Mouse (Mus musculus): ENCODE data around the gene Cenpo.

DNA sequence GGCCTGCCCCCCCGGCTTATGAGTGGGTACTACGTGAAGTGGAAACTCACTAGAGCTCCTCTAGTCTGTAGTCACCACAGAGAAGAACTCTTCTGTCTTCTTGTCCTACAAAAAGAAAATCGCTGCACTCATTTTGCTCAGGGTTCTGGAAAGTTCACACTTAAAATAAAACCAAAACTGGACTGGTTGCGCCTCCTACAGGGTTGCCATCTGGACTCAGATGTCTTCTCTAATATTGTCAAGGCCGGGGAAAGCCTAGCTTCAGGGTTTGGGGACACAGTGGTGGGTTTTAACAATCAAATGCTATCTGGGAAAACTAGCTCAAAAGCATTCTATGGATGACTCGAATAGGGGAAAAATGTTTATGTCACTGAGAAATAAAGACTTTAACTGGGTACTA, 15.7 kb upstream of the Cenpo start:
- TF ChIP-seq CTCF (IDR thresholded peaks at IDR 0.05; ENCODE audit: control insufficient read depth, insufficient read depth, low read length) (no peak), POLR2A (IDR thresholded peaks at IDR 0.05; ENCODE audit: borderline replicate concordance, control insufficient read depth, low read depth, low read length) (no peak)
